Mouse (Mus musculus) megakaryocyte-erythroid progenitor cell, adult 5-6 weeks (primary cell): ENCODE results near the gene Egr2. TPM values are rescaled to one million over a fixed set of nuclear protein-coding genes. Genes with fewer than 3 reads are reported as not detected.
A peak's percentile ranks its signal among the peaks of the same experiment; 100 is the strongest.

Experiments
- ATAC-seq: replicated peaks from 2 replicates; pipeline ENCODE4 v1.8.0; 2016; ENCODE audit warnings: mild to moderate bottlenecking, inconsistent platforms; ENCODE audit not compliant: severe bottlenecking, poor library complexity, low FRiP score, low TSS enrichment
- total RNA-seq, 2 experiments: library from RNA; stranded (forward) in 1 of 2; stranded (reverse) in 1 of 2; fragments of 200-1000, 215-1000 nt in 1 of 2; fragments of >200 nt in 1 of 2; fragmentation: Nextera tagmentation in 1 of 2; gene quantifications; 2 replicates each; pipeline ENCODE4 v1.2.3; 2014 to 2017

The Egr2 gene
- total RNA-seq (2014; fragmentation: Nextera tagmentation) (not detected in 2 replicates), total RNA-seq (2017) (5.8 and 18.5 TPM in 2 replicates)

GRCm38 (mm10) chr10:67535256-67535655, at the start of gene Egr2:
Gene Egr2 (plus strand): TSS chr10:67535475.
- no peak for ATAC-seq

- ATAC-seq: no peak
These were observed 47.8 kb upstream of the Egr2 start for GRCm38 (mm10) chr10:67487496-67487895.

- no peak for ATAC-seq
These were observed 45.4 kb upstream of the Egr2 start for GRCm38 (mm10) chr10:67489836-67490235.

- ATAC-seq: no peak
These were observed 44.6 kb upstream of the Egr2 start for GRCm38 (mm10) chr10:67490632-67491031.

- no peak for ATAC-seq
These were observed 43.1 kb upstream of the Egr2 start for GRCm38 (mm10) chr10:67492161-67492571.

- ATAC-seq: no peak
These were observed 41.7 kb upstream of the Egr2 start for GRCm38 (mm10) chr10:67493556-67493955.

- no peak for ATAC-seq
These were observed 38.0 kb upstream of the Egr2 start for GRCm38 (mm10) chr10:67497144-67497892.

GRCm38 (mm10) chr10:67497951-67498350, 37.3 kb upstream of the Egr2 start:
- no peak for ATAC-seq

- peak; percentile 34; the same call in 1 of the 2 replicates for ATAC-seq
These were observed 31.8 kb upstream of the Egr2 start for GRCm38 (mm10) chr10:67503320-67503995.

- ATAC-seq: no peak
These were observed 31.2 kb upstream of the Egr2 start for GRCm38 (mm10) chr10:67504046-67504445.

- ATAC-seq: no peak
These were observed 30.0 kb upstream of the Egr2 start for GRCm38 (mm10) chr10:67505248-67505647.

- no peak for ATAC-seq
These were observed 23.1 kb upstream of the Egr2 start for GRCm38 (mm10) chr10:67512211-67512610.

- no peak for ATAC-seq
These were observed 22.4 kb upstream of the Egr2 start for GRCm38 (mm10) chr10:67512871-67513270.

GRCm38 (mm10) chr10:67518733-67519132, 16.5 kb upstream of the Egr2 start:
- ATAC-seq: no peak

- ATAC-seq: no peak
These were observed 11.1 kb upstream of the Egr2 start for GRCm38 (mm10) chr10:67524130-67524529.

GRCm38 (mm10) chr10:67524694-67525093, 10.6 kb upstream of the Egr2 start:
- ATAC-seq: no peak

- ATAC-seq: no peak
These were observed 8.8 kb upstream of the Egr2 start for GRCm38 (mm10) chr10:67526435-67526834.

GRCm38 (mm10) chr10:67529769-67530168, 5.5 kb upstream of the Egr2 start:
- ATAC-seq: no peak

GRCm38 (mm10) chr10:67535972-67536371, 697 bp downstream of the Egr2 start:
- peak; percentile 43 for ATAC-seq

GRCm38 (mm10) chr10:67536621-67537141, 1.4 kb downstream of the Egr2 start:
- ATAC-seq: no peak
